Mouse (Mus musculus): Measurements from ENCODE around the gene Fam227a. TPM values are rescaled to one million over a fixed set of nuclear protein-coding genes. Genes with fewer than 3 reads are reported as not detected.

Fam227a gene
- total RNA-seq (2021) = 1 to 10 TPM; 1.2 to 1.8 TPM
- long read RNA-seq, experiment 1 = 0 reads
- long read RNA-seq, experiment 2, partial matches to known transcripts = 0 of 1 reads
- long read RNA-seq, experiment 2, other reads (novel, unspliced or antisense) = 1 of 1 reads

DNA sequence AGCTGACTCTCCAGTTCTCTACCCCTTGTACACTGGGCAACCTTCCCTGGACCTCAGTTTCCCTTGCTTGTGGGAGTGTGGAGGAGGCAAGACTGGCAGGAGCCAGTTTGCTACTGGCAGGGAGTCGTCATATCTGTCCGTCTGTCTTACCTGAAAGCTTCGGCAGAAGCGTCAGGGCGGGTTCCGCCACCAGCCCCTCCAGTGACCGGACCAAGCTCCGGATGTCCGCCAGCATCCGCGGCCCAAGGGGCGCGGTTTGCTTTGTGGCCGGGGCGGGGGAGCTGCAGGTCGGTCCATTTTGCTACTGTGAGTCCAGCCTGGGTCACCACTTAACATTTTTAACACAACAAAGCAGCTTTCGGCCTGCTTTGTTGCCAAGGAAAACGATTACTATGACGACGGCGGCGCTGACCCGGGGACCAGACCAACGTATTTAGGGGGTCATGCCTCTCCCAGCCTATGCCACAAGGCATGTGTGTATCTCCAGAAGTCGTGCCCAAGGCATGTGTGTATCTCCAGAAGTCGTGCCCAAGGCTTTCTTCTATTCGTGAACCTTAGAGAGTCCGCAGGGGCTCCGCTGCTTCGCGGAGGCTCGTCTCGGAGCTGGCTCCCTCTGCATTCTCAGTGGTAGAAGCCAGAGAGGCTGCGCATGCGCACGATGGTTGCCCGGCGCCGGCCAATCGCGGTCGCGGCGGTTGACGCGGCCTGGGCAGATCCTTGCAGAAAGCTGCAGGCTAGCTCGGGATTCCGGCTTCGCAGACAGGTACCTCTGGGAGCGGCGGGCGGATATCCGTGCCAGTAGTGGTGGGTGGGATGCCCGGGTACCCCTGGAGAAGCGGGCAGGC, at the start of gene Fam227a, which contains the start of gene Cby1:
Fam227a (minus strand) TSS at position 426 of the 845 bp plus-strand sequence.
Cby1 (plus strand) TSS at position 669 of the 845 bp plus-strand sequence.
- peak; percentile 98 for DNase-seq

DNA sequence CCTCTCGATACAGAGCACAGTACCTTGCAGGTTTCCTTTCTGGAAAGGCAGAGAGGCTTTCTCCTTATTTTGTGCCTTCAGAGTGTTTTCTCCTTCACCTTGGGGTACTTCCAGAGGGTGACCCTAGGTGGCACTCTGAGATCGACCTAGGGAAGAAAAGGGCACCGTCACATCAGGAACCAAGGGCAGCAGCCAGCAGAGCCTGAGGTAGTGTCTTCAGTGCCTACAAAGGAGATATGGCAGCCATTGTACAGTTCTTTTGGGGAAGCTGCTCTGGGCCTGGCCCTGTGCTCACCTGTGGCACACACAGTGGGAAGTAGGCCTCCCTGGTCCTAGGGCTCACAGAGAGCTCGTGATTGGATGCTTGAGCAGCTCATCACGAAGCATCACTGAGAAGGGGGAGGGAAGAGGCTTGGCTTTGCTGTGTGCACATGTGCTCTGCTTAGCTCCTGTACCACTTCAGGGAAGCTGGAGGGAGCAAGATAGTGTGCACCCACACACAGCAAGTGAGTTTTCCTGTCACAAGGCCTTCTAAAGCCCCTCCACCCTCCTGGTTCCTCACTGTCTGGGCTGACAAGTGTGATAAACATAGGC, 49.6 kb upstream of the Fam227a start:
- no peak for DNase-seq

DNA sequence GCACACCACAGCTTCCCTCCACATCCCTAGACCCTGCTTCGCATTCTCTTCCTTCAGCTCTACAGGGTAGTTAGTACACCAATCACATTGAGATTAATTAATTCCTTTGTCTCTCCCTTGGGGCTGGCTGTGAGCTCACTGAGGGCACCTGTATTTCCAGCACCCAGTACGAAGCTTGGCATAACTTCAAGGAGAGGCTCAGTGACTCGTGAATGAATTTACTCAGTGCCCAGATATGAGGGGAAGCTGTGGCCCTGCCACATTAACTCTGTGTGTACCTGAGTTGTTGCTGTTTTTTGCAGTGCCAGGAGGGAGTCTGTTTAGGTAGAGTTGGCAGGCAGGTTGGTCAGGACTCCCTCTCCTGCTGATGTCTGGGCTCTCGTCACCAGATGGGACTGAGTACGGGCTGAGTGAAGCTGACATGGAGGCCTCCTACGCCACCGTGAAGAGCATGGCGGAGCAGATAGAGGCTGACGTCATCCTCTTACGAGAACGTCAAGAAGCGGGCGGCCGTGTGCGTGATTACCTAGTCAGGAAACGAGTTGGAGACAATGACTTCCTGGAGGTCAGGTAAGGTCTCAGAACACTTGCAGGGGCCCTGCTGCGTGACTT, 48.0 kb upstream of the Fam227a start:
- DNase-seq = no peak

DNA sequence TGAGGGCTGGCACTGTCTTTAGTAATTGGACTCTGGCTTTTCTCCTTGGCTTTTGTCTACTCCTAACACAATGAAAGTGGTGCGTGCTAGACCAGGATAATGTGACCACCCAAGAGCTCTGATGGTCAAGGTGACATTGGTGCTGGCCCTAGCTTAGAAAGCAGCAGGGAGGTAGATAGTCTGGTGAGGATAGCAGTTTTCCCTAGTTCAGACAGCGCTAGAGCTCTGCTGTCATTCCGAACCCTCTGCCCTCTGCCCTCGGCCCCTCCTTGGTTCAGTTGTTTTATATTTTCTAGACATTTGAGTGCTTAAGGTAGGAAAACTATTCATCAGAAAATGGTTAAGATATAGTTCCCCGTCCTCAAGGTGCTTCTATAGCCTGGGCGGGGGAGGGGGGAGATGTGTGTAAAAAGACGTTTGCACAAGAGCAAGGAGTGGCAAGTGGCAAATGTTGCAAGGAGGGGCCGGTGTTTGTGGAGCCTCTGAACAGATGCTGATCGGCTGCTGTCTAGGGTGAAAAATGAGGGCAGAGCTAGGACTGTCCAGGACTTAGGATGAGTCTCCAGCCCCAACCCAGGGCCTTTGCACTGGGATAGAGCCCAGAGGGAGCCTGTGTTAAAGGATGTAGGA, 38.9 kb upstream of the Fam227a start:
- no peak for DNase-seq

DNA sequence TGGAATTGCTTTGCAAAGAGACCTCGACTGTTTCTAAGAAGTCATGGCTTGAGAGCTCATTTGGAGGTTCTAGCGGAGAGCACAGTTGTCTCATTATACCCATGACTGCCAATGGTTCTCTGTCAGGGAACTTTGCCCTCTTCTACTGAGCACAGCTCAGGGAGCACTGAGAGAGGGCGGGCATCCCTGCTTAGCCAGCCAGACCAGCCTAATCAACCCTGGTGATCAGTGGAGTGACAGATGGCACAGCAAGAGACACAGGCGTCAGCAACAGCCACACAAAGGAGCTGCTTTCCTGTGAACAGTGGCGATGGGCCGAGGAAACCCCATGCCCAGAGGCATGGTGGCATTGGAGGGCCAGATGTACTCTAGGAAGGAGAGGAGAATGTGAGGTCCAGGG, 38.3 kb upstream of the Fam227a start:
- no peak for DNase-seq

DNA sequence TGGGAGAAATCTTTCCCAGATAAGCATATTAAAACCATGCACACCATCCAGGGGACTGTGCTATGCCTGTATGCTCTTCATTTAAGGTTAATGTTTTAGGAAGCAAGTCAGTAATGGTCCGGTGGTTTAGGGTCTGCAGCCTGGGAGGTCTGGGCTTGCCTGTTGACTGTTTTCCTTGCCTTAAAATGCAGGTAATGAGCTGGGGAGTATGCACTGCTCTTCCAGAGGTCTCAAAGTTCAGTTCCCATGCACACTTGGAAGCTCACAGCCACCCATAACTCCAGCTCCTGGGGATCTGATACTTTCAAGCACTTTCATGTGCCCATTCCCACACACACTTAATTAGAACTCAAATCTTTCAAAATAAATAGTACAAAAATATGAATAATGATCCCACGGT, 37.8 kb upstream of the Fam227a start:
- DNase-seq = no peak

DNA sequence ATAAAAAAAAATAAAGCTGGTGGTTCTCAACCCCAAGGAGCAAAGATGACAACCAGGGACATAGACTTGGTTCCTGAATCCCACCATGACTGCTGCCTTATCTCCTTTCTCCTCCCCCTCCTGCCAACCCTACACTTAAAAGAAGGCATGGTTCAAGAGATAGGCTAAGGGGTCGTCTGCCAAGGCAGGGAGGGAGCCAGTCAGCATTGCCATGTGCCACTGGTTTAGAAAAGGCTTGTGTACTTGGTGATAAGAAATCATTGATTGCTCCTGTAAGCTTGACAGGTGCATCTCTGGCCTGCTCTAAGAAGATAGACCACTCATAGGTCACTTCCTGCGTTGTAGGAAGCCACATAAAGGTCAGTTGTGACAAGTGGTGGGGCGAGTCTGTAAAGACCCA, 36.8 kb upstream of the Fam227a start:
- DNase-seq = no peak

DNA sequence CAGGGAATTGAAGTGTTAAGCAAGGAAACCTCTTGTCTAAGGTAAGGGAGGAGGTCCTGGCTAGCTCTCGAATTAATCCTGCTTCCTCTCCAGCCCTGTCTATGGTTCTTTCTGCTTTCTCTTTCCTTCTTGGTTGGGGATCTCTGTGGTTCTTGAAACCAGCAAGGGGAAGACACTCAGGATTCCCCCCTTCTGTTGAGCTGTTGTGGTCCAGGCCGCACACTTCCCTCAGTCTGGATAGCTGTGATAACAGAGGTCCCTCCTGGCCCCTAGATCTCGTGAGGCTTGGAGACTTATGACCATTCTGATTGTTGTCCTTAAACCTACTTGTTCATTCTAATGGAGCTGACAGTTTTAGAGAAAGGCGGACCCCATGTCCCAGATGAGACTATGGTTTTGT, 35.8 kb upstream of the Fam227a start:
- no peak for DNase-seq

DNA sequence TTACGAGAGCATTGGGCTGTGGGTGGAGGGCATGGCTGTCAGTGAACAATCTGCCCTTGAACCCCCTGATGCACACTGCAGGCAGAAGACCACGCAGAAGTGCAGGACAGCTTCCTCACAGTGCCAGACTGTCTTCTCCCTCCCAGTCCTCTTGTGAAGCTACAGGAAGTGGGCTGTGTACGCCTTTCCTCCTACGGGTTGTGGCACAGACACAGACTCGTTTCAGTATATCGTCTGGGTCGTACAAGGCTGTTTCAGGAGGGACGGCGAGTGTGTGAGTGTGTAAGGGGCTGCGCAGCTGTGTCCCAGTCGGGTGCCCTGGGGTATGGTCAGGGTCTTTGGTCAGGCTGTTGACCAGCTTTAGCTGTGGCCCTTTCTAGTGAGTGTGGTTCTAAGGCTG, 35.0 kb upstream of the Fam227a start:
- DNase-seq = no peak

DNA sequence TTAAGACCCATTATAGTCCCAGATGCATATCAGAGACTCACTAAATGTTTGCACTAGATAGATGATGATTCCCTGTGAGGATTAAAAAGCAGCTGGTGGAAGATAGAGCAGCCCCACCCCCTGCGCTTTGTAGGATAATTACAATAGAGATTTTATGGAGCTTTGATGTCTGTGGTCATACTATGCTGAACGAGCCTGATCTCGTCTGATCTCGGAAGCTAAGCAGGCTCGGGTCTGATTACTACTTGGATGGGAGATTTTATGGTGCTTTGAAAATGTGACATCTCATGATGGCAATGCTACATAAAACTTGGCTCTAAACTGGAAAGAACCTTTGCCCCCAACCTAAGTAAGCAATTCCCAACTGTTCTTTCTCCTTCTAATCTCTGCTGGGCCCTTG, 33.6 kb upstream of the Fam227a start:
- no peak for DNase-seq

DNA sequence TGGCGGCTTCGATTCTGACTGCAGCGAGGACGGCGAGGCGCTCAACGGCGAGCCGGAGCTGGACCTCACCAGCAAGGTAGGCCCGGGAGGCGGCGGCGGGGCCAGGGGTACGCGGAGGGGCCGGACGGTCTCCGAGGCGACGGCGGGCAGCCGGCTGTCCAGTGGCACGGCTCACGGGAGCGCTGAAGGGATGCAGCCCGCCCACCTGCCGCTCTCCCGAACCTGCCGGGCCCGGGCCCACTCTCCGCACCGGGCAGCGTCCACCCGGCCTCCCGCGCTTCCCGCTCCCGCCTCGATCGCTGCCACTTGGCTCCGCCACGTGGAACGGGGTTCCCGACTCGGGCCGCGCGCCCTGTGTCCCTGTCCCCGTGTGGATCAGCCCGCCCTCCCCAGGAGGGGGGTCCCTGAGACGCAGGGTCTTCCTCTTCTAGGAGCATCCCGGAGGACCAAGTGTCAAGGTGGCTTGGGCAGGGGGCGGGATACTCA, 32.3 kb upstream of the Fam227a start:
- DNase-seq = peak; percentile 49

DNA sequence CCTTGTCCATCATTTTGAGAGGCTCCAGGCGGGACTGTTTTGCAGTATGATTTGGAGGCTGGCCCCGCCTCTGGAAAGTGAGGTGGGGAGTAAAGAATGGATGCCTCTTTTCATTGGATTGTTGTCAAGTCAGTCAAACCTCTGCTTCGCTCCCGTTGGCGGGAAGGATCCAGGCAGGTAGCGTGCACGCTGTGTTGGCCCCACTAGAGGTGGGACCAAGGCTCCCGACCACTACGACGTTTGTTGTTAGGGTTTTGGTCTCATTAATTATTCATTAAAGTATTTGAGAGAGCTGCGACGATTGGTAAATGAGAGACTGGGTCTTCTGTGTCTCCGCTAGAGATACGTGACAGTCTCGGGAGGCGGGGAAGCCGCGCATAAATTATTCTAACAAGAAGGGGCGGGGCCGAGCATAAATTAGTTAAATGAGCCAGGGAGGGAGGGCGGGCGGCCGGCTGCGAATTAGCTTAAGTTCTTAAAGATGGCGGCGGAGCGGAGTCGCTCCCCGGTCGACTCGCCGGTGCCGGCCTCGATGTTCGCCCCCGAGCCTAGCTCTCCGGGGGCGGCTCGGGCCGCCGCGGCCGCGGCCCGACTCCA, 31.8 kb upstream of the Fam227a start, which contains the start of gene Gtpbp1:
Gtpbp1 (plus strand) TSS at position 420 of the 597 bp plus-strand sequence.
- peak; percentile 93 for DNase-seq

DNA sequence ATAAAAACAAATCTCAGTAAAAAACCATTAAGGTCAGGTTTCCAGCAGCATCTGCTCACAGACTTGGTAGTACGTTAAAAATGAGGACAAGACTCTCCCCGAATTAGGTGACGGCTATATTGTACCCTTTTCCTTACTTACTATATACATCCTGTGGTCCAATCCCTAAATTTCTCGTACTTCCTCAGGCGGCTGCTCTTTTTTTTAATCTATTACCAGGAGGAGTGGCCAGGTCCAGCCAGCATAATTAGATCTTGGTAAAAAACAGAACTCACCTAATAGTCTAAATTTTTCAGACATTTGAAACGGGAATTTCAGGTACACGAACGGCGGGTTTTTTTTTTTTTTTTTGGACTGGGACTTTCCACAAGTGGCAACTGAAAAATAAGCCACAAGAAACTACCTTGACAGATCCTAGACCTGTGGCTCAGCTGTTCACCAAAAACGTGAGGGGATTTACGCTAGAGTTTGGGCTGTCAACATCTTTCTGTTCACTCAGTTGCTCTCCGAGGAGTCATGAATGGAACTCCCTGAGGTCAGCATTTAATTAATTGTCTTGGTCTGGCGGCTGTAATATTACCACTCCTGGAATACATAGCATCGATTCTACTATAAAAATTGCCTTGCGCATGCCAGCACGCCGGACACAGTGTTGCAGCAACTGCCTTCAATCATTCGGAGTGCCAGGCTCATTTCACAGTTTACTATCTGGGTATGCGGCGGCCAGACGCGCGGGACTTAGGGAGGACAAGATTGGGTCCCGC, 31.1 kb upstream of the Fam227a start:
- DNase-seq = no peak

DNA sequence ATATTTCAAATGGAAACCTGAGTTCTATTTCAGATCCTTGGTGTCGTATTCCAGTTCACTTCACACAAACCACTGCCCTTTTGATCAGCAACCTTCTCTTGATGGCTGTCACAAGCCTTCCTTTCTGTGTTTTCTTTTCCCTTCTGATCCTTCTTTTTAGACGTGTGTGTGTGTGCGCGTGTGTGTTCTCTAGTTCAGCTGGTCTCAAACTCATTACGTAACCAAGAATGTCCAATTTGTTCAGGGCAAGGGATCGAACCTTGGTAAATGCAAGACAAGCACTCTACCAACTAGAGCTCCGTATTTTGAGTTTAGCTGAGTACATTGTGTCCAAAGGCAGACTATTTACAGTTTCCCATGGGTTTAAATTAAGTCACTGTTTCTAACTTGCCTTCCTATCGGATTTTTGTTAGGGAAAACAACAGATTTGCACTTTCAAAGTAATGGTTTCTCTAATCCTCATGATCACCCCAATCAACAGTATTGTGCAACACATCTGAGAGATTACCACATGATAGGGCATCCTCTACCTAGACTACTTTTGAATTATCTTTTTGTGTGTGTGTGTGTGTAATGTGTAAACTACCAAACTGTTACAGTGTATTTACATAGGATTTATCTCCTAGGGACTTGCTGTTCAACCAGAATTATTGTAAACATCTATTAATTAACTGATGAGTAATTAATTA, 29.7 kb upstream of the Fam227a start:
- no peak for DNase-seq

DNA sequence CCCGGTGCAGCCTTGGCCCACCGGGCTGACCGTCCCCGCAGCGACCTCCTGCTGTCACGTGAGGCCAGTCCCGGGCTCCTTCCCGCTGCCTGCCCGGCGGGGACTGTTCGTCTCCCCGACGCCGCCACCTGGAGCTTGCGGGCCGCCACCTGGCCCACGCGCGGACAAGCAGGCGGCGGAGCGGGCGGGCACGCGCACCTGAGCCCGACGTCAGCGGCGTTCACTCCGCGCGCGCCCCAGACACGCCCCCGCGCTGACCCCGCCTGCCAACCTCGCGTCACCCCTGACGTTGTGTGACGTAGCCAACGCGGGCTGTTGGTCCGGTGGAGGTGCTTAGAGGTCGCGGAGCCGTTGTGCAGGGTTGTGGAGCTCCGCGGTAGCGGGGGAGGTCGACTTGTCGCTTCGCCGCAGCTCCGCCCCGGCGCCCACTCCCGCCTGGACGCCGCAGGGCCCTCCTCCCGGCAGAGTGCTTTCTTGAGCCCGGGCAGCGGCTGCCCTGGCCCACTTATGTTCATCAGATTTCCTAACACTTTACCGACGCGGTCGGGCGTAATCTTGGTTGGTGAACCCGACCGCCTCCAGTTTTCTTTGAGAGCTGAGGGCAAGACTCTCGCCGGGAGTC, 29.0 kb upstream of the Fam227a start, which contains the start of gene Josd1:
Josd1 (minus strand) TSS at position 274 of the 622 bp plus-strand sequence.
- peak; percentile 95 for DNase-seq

DNA sequence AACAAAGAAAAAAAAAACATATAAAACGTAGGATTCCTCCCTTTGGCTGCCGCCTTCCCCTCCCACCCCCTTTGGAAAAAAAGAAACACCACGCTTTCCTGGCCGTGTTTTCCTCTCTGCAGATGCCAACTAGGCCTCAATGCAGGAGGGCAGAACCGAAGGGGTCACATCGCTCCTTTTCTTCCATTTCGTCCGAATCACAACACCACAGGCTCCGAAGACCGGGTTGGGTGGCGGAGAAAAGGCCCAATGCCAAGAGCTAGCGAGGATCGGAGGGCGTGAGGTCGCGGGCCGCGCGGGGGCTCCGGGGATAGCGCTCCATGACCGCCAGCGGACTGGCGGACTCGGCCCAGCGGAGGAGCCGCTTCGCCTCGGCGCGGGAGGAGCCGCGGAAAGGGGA, 28.4 kb upstream of the Fam227a start:
- DNase-seq = no peak

DNA sequence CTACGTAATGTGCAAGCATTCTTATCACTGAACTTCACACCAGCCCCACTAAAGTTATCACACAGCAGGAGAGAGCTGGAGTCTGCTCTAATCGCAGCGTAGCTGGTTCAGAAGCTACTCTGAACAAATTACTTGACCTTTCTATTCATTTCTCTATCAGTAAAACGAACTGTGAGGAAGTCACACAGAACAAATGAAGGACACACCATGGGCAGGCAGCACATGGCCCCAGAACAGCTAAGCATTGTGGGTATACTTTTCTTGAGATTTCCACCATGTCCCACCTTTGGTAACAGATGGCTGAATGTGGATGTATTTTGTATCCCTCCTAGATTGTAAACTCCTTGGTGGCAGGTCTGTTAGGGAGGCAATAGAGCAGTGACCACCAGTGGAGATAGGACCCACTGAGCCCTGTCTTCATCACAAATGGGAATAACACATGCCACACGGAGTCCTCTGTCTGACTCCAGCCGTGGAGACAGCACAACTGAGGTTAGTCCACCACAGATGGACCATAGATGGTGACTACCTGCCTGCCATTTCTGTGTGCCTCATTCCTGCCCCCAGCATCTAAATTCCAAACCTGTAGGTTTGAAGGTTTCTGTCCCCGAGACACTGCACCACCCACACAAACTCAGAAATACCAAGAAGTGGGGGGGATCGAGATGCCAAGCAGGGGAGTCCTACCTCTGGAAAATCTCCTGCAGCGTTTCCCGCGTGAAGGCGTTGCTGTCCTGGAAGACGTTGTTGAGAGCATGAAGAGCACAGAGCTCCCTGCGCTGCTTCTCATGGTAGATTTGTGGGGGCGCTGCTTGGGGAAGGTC, 27.5 kb upstream of the Fam227a start:
- no peak for DNase-seq

DNA sequence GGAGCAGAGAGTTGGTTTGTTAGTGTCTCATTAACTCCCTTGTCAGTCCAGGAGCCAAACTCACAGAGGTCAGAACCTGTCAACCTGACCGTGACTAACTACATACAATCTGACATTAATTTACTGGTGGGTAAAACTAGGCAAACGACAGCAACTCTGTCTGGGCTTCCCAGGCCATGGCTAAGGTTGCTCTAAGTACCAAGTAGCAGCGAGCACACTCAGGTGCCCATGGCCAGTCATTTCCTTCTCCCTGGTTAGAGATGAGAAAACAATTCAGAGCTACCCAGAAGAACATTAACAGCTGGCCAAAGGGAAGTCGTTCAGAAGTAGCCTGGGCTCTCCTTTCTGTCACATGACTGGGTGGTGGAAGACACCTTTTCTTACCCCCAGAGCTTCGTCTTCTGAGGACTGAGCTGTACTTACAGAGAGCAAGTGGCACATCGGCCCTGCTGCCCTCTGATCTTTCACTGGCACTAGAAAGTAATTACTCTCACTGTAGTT, 26.4 kb upstream of the Fam227a start:
- no peak for DNase-seq

DNA sequence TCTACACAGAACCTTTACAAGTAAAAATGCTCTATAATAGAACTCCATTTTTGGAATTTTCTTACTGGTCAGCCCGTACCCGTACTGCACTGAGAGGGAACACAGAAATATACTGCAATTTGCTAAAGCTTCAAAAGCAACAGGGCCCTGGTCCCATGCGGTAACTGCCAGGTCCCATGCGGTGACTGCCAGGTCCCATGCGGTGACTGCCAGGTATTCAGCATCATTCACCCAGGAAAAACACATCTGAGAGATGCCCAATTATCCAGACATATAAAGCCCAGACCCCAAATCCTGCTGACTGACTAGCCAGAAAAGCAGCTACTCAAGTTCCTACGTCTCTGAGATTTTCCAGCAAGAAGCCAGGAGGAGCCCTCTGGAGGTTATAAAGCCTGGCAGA, 25.9 kb upstream of the Fam227a start:
- DNase-seq = no peak

Data from gastrocnemius, postnatal 10 days (tissue).